Mouse (Mus musculus) hindbrain, postnatal 0 days (tissue): ENCODE results near the gene Znhit1. TPM values are rescaled to one million over a fixed set of nuclear protein-coding genes. Genes with fewer than 3 reads are reported as not detected.
A peak's percentile ranks its signal among the peaks of the same experiment; 100 is the strongest.

Experiments
- ATAC-seq: fragments of 200-750 bp; cut with Nextera tagmentation; 2 replicates; pipeline ENCODE4 v1.8.0; 2017; ENCODE audit warnings: mild to moderate bottlenecking, moderate TSS enrichment, moderate library complexity
- DNase-seq: peaks from one replicate; pipeline ENCODE4 v3.0.0-alpha.2; 2015; ENCODE audit warnings: low spot score
- H3K27ac ChIP-seq: fragments of 300-500 bp; sonication (generic); 2 replicates; pipeline ENCODE4 v1.5.1; 2014; ENCODE audit warnings: mild to moderate bottlenecking
- H3K27me3 ChIP-seq: fragments of 300-500 bp; sonication (generic); 2 replicates; pipeline ENCODE4 v1.6.1; 2014; ENCODE audit warnings: low read length, mixed read lengths; ENCODE audit not compliant: insufficient read depth
- H3K36me3 ChIP-seq: fragments of 300-500 bp; sonication (generic); 2 replicates; pipeline ENCODE4 v1.6.1; 2014; ENCODE audit warnings: low read length, mixed read lengths; ENCODE audit not compliant: insufficient read depth
- H3K4me1 ChIP-seq: fragments of 300-500 bp; sonication (generic); 2 replicates; pipeline ENCODE4 v1.6.1; 2014; ENCODE audit warnings: antibody characterized with exemption, low read length, mixed read lengths; ENCODE audit not compliant: insufficient read depth
- H3K4me2 ChIP-seq: fragments of 300-500 bp; sonication (generic); 2 replicates; pipeline ENCODE4 v1.6.1; 2014; ENCODE audit warnings: low read depth, mild to moderate bottlenecking, low read length, moderate library complexity, mixed read lengths
- H3K4me3 ChIP-seq: fragments of 300-500 bp; sonication (generic); 2 replicates; pipeline ENCODE4 v1.5.1; 2014; ENCODE audit warnings: low read length
- H3K9ac ChIP-seq: fragments of 300-500 bp; sonication (generic); replicated peaks from 2 replicates; pipeline ENCODE4 v1.6.1; 2014; ENCODE audit warnings: mild to moderate bottlenecking, low read length, moderate library complexity, mixed read lengths
- H3K9me3 ChIP-seq: fragments of 300-500 bp; sonication (generic); 2 replicates; pipeline ENCODE4 v1.6.1; 2016; ENCODE audit warnings: low read length, mixed read lengths
- CTCF ChIP-seq: IDR thresholded peaks from 2 replicates; pipeline ENCODE4 v1.5.1; 2016; ENCODE audit warnings: antibody characterized with exemption, control low read depth, low read depth
- WGBS: fragments of 180-500 bp; shearing (Covaris S2); extraction: QIAGEN DNeasy Blood & Tissue Kit; methylation state at CpG from one replicate; pipeline ENCODE4 v1.1.7; 2014; 5-methylcytosine and 5-hydroxymethylcytosine counted together
- microRNA counts: library from miRNA; unstranded; fragments of <30 nt; microRNA quantifications from one replicate; lab custom pipeline; 2015
- microRNA-seq, 2 experiments: library from miRNA; unstranded; fragments of <30 nt; microRNA quantifications; one replicate each; pipeline ENCODE4; 2016
- polyA plus RNA-seq: library from polyadenylated mRNA; unstranded; fragments of >200 nt; fragmentation: Nextera tagmentation; extraction: Ambion mirVana; gene quantifications from 2 replicates; pipeline ENCODE4 v1.2.1, GENCODE M21; 2015
- total RNA-seq: library from RNA; depleted of rRNA; stranded (reverse); fragments of >200 nt; gene quantifications from 2 replicates; pipeline ENCODE4 v1.2.3, GENCODE M21; 2014; rRNA removed

Gene Znhit1
- total and polyA plus RNA-seq, 2 experiments from 2014 or later = 68.1 to 140 TPM

DNA sequence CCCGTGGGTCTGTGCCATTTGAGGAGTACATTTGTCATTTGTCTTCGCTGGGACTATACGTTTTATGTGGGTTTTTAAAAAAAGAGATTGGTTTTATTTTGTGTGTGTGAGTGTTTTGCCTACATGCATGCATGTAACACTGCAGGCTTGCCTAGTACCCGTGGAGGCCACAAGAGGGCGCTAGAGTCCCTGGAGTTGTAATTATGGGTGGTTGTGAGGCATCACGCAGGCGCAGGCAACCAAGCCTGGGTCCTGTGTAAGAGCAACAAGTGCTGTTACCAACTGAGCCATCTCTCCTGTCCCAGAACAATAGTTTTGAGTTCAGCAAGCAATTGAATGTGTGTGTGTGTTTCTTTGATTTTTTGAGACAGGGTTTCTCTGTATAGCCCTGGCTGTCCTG lies 48.5 kb downstream of the Znhit1 start:
- Histone ChIP-seq H3K4me1 (no peaks in the 10 kb centered on the region), H3K27me3 (no peaks in the 10 kb centered on the region), H3K9me3 (no peaks in the 10 kb centered on the region), H3K27ac (no peak overlapping the region), H3K4me3 (no peak overlapping the region), H3K4me2 (no peak overlapping the region), H3K9ac (no peak overlapping the region), H3K36me3 (no peaks in the 10 kb centered on the region)
- ATAC-seq = no peak
- WGBS = 65% methylated on average over 7 of the region's 7 CpGs
- no peak for DNase-seq
- TF ChIP-seq CTCF = peak; percentile 51

GRCm38 (mm10) chr5:136937621-136938020 lies 50.2 kb downstream of the Znhit1 start:
- H3K4me2 ChIP-seq = no peak overlapping the region
- no peak overlapping the region for H3K9ac ChIP-seq
- no peaks in the 10 kb centered on the region for H3K9me3 ChIP-seq
- no peak overlapping the region for H3K27ac ChIP-seq
- DNase-seq (no peak), ATAC-seq (no peak)
- H3K4me1 ChIP-seq = no peaks in the 10 kb centered on the region
- TF ChIP-seq CTCF = no peak
- no peaks in the 10 kb centered on the region for H3K36me3 ChIP-seq
- 94% methylated on average over 5 of the region's 5 CpGs for WGBS
- no peak overlapping the region for H3K4me3 ChIP-seq
- no peaks in the 10 kb centered on the region for H3K27me3 ChIP-seq

DNA sequence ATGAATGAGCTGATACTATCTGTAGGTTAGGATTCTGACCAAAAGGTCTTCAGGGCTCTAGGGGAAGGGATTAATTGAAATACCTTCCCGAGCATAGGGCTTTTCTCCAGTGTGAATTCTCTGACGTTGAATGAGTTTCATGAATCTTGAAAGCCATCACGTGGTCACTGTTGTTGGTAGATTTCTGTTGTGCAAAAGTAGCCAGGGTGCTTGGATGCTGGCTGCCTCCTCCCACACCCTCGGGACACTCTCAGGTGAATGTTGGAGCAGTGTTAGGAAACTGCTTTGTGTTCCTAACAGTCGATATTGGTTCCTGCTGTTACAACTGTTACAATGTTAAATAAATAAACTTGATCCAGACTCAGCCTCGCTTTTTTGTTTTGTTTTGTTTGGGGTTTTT lies 51.1 kb downstream of the Znhit1 start:
- Histone ChIP-seq H3K9me3 (no peaks in the 10 kb centered on the region), H3K9ac (no peak overlapping the region), H3K4me2 (no peak overlapping the region), H3K27me3 (no peaks in the 10 kb centered on the region), H3K4me1 (no peaks in the 10 kb centered on the region), H3K27ac (no peak overlapping the region), H3K36me3 (no peaks in the 10 kb centered on the region), H3K4me3 (no peak overlapping the region)
- no peak for ATAC-seq
- DNase-seq = no peak
- 82% methylated on average over 6 of the region's 6 CpGs for WGBS
- no peak for TF ChIP-seq CTCF

DNA sequence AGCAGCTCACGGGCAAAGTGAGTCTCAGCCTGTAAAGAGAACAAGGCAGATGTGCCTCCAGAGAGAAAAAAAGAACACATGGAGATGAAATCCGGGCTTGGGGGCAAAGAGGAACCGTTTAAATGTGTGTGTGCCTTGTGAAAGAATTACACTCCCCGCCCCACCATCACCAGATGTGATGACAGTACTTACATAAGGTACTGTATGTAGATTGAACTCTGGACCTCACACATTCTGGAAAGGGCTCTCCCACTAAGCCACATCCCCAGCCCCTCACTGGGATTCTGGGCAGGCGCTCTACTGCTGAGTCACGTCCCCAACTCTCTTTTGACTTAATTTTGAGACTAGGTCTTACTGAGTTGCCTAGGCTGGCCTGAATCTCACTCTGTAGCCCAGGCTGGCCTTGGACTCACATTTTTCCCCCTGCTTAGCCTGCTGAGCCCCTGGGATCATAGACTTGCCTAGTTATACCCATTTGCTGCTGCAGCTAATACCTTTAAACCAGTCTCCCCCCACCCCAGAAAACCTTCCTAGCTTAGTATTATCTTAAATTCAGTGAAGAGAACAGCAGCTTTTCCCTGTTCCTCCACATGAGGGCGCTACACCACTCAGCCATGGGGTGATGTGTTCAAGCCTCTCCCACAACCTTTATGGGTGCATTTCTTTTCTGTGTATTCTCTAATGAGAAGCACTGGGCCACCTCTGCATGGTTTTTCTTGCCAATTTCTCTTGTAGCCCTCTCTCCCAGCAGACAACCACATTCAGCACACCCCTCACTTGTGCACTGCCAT lies 51.7 kb downstream of the Znhit1 start:
- Histone ChIP-seq H3K27me3 (no peaks in the 10 kb centered on the region), H3K4me3 (no peak overlapping the region), H3K27ac (no peak overlapping the region), H3K36me3 (no peaks in the 10 kb centered on the region), H3K4me1 (no peaks in the 10 kb centered on the region), H3K4me2 (no peak overlapping the region), H3K9ac (no peak overlapping the region), H3K9me3 (no peaks in the 10 kb centered on the region)
- peak; percentile 49 for TF ChIP-seq CTCF
- DNase-seq (no peak), ATAC-seq (no peak)
- WGBS = 75% methylated on average over 7 of the region's 7 CpGs

GRCm38 (mm10) chr5:136933930-136934329 lies 53.9 kb downstream of the Znhit1 start:
- Histone ChIP-seq H3K4me1 (no peaks in the 10 kb centered on the region), H3K36me3 (no peaks in the 10 kb centered on the region), H3K27me3 (no peaks in the 10 kb centered on the region), H3K9me3 (no peaks in the 10 kb centered on the region), H3K9ac (no peak overlapping the region), H3K4me3 (no peak overlapping the region), H3K4me2 (no peak overlapping the region), H3K27ac (no peak overlapping the region)
- ATAC-seq (no peak), DNase-seq (no peak)
- 91% methylated on average over 6 of the region's 6 CpGs for WGBS
- no peak for TF ChIP-seq CTCF

DNA sequence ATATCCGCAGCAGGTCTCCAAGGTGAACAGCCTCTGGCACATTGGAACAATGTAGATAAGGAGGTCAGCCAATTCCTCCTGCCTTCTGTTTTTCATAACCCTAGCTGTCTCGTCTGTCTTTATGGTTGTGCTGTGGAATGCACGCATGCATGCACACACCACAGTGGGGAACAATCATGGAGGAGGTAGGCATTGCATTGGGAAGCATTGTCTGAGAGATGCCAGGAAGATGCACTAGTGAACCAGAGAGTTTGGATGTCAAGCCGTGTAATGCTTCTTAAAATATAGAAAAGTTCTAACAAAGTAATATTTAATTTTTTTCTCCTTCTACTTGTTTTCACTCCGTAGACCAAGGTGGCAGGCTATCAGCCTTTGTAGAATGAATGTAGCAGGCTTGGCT lies 54.9 kb downstream of the Znhit1 start:
- no peak overlapping the region for H3K4me3 ChIP-seq
- no peak for TF ChIP-seq CTCF
- no peaks in the 10 kb centered on the region for H3K27me3 ChIP-seq
- no peak overlapping the region for H3K9ac ChIP-seq
- ATAC-seq = no peak
- 79% methylated on average over 5 of the region's 5 CpGs for WGBS
- H3K36me3 ChIP-seq = no peaks in the 10 kb centered on the region
- H3K4me2 ChIP-seq = no peak overlapping the region
- no peaks in the 10 kb centered on the region for H3K9me3 ChIP-seq
- no peaks in the 10 kb centered on the region for H3K4me1 ChIP-seq
- DNase-seq = no peak
- H3K27ac ChIP-seq = no peak overlapping the region

MicroRNAs within 50 kb of the gene (microRNA counts, 519-probe panel; counts per million panel counts)
- microRNA mmu-miR-702 (lab: Ali Mortazavi, UCI) = not detected

Small RNAs within 50 kb of the gene (microRNA-seq; reads per million reads assigned to microRNA genes)
- 26.5 to 70.5 reads per million in 2 experiments for gene Mir702

Other genes starting within 250 kb of the Znhit1 start
- gene Col26a1, start 104.8 kb downstream of the Znhit1 start, total RNA-seq = 56.6 and 66.6 TPM in 2 replicates
- gene Col26a1, start 104.8 kb downstream of the Znhit1 start, polyA plus RNA-seq = 34.7 and 35.6 TPM in 2 replicates
- 18.4 and 20.1 TPM in 2 replicates for gene Ift22, start 79.9 kb downstream of the Znhit1 start, total RNA-seq
- gene Ift22, start 79.9 kb downstream of the Znhit1 start, polyA plus RNA-seq = 119 and 123 TPM in 2 replicates
- gene Fis1, start 34.7 kb downstream of the Znhit1 start, total RNA-seq = 174 and 195 TPM in 2 replicates
- 403 and 416 TPM in 2 replicates for gene Fis1, start 34.7 kb downstream of the Znhit1 start, polyA plus RNA-seq
- gene Cldn15, start 21.4 kb downstream of the Znhit1 start, total RNA-seq = 0.40 TPM in 1 of 2 replicates, not detected in the other
- gene Cldn15, start 21.4 kb downstream of the Znhit1 start, polyA plus RNA-seq = 0.24 TPM in 1 of 2 replicates, not detected in the other
- 58.8 and 63.5 TPM in 2 replicates for gene Plod3, start 1.0 kb downstream of the Znhit1 start, total RNA-seq
- gene Plod3, start 1.0 kb downstream of the Znhit1 start, polyA plus RNA-seq = 25.2 and 28.7 TPM in 2 replicates
- 136 and 137 TPM in 2 replicates for gene Vgf, start 38.4 kb upstream of the Znhit1 start, total RNA-seq
- gene Vgf, start 38.4 kb upstream of the Znhit1 start, polyA plus RNA-seq = 43.2 and 45.9 TPM in 2 replicates
- 122 and 123 TPM in 2 replicates for gene Ap1s1, start 58.1 kb upstream of the Znhit1 start, total RNA-seq
- gene Ap1s1, start 58.1 kb upstream of the Znhit1 start, polyA plus RNA-seq = 226 and 230 TPM in 2 replicates
- 3.0 and 3.5 TPM in 2 replicates for gene Serpine1, start 84.2 kb upstream of the Znhit1 start, total RNA-seq
- 0.10 and 0.25 TPM in 2 replicates for gene Serpine1, start 84.2 kb upstream of the Znhit1 start, polyA plus RNA-seq
- gene Trim56, start 128.2 kb upstream of the Znhit1 start, total RNA-seq = 3.7 and 7.2 TPM in 2 replicates
- 2.6 and 3.1 TPM in 2 replicates for gene Trim56, start 128.2 kb upstream of the Znhit1 start, polyA plus RNA-seq
- not detected in 2 replicates for gene Muc3, start 161.3 kb upstream of the Znhit1 start, total RNA-seq
- gene Muc3, start 161.3 kb upstream of the Znhit1 start, polyA plus RNA-seq = not detected in 2 replicates
- 0.93 TPM in 1 of 2 replicates, not detected in the other for gene Muc3a, start 224.4 kb upstream of the Znhit1 start, total RNA-seq
- 0.49 and 0.61 TPM in 2 replicates for gene Muc3a, start 224.4 kb upstream of the Znhit1 start, polyA plus RNA-seq